Mouse (Mus musculus) embryonic facial prominence, embryonic 15.5 days (tissue): Measurements from ENCODE around the gene Azin2. TPM values are rescaled to one million over a fixed set of nuclear protein-coding genes. Genes with fewer than 3 reads are reported as not detected.
A peak's percentile ranks its signal among the peaks of the same experiment; 100 is the strongest.

ENCODE experiments used
- ATAC-seq: fragments of 200-750 bp; cut with Nextera tagmentation; 2 replicates; pipeline ENCODE4 v1.8.0; 2017; ENCODE audit warnings: low read depth, moderate TSS enrichment; ENCODE audit not compliant: insufficient number of reproducible peaks, low FRiP score, low TSS enrichment
- H3K27ac ChIP-seq: fragments of 300-500 bp; sonication (generic); replicated peaks from 2 replicates; pipeline ENCODE4 v1.5.1; 2015; ENCODE audit warnings: mild to moderate bottlenecking, inconsistent platforms
- H3K27me3 ChIP-seq: fragments of 300-500 bp; sonication (generic); 2 replicates; pipeline ENCODE4 v1.6.1; 2015; ENCODE audit warnings: inconsistent platforms
- H3K36me3 ChIP-seq: fragments of 300-500 bp; sonication (generic); 2 replicates; pipeline ENCODE4 v1.6.1; 2015; ENCODE audit warnings: mild to moderate bottlenecking, inconsistent platforms
- H3K4me1 ChIP-seq: fragments of 300-500 bp; sonication (generic); 2 replicates; pipeline ENCODE4 v1.6.1; 2015; ENCODE audit warnings: inconsistent platforms
- H3K4me2 ChIP-seq: fragments of 300-500 bp; sonication (generic); replicated peaks from 2 replicates; pipeline ENCODE4 v1.6.1; 2015; ENCODE audit warnings: mild to moderate bottlenecking, inconsistent platforms
- H3K4me3 ChIP-seq: fragments of 300-500 bp; sonication (generic); replicated peaks from 2 replicates; pipeline ENCODE4 v1.5.1; 2015; ENCODE audit warnings: mild to moderate bottlenecking, inconsistent platforms
- H3K9ac ChIP-seq: fragments of 300-500 bp; sonication (generic); 2 replicates; pipeline ENCODE4 v1.6.1; 2015; ENCODE audit warnings: inconsistent platforms
- H3K9me3 ChIP-seq: fragments of 300-500 bp; sonication (generic); replicated peaks from 2 replicates; pipeline ENCODE4 v1.6.1; 2016; ENCODE audit warnings: inconsistent platforms
- WGBS: fragments of 180-500 bp; shearing (Covaris S2); methylation state at CpG from one replicate; pipeline ENCODE4 v1.1.7; 2015; 5-methylcytosine and 5-hydroxymethylcytosine counted together
- polyA plus RNA-seq: library from polyadenylated mRNA; unstranded; fragments of >200 nt; fragmentation: Nextera tagmentation; extraction: Ambion mirVana; gene quantifications from 2 replicates; pipeline ENCODE4 v1.2.1, GENCODE M21; 2015

Azin2 gene
- polyA plus RNA-seq, 1 experiment from 2014 or later, result 32.1 TPM

DNA sequence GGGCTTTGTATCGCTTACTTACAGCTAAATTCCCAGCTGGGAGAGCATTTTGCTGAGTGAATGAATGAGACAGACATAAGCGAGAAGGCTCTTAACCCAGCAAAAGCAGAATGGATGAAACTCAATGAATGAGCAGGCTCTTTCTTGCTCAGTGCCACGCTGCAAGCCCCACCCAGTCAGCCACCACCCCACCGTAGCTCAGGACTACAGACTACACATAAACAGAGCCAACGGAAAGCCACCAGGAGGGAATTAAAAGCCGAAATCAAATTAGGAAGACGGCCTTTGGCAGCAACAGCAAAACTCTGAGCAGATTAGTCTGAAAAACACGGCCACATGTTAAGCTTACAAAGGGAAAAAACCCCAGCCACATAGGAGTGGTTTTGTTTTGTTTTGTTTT, 3.4 kb downstream of the Azin2 start:
- 27% methylated on average over 8 of the region's 8 CpGs for WGBS
- no peaks in the 10 kb centered on the region for H3K9me3 ChIP-seq
- ATAC-seq, result no peak
- H3K27ac ChIP-seq, result peak overlapping the region; percentile 35; the same call in 1 of the 2 replicates
- H3K4me3 ChIP-seq, result no peak overlapping the region
- no peak overlapping the region for H3K4me2 ChIP-seq
- H3K36me3 ChIP-seq, result 0 out of 2 replicates have a peak, but pooled peaks cover 5% of the 10 kb centered on the region
- H3K9ac ChIP-seq, result no peak overlapping the region
- H3K4me1 ChIP-seq, result peaks cover 55% of the 10 kb centered on the region
- H3K27me3 ChIP-seq, result no peaks in the 10 kb centered on the region

DNA sequence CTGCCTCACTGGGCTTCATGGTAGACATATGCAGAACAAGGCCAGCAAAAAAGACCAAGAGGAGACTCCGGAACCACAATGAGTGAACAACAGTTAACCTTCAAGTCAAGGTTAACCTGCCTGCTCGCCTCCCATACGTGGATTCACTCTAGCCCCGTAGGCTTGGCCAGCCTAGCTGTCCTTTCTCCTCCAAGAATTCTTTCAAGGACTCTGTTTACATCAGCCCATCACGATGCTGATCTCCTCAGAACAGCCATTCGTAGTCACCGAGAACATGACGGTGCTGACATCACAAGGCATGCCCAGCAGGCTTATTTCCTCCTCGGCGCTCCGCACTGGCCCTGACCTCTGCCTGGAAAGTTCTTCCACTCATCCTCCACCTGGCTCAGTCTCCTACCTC, 4.1 kb downstream of the Azin2 start:
- Histone ChIP-seq H3K4me3 (no peak overlapping the region), H3K27me3 (no peaks in the 10 kb centered on the region), H3K9me3 (no peaks in the 10 kb centered on the region), H3K36me3 (0 out of 2 replicates have a peak, but pooled peaks cover 5% of the 10 kb centered on the region), H3K4me2 (no peak overlapping the region), H3K4me1 (peaks cover 54% of the 10 kb centered on the region), H3K27ac (peak overlapping the region; percentile 67; the same call in 1 of the 2 replicates), H3K9ac (no peak overlapping the region)
- ATAC-seq, result no peak
- WGBS, result 78% methylated on average over 11 of the region's 11 CpGs

DNA sequence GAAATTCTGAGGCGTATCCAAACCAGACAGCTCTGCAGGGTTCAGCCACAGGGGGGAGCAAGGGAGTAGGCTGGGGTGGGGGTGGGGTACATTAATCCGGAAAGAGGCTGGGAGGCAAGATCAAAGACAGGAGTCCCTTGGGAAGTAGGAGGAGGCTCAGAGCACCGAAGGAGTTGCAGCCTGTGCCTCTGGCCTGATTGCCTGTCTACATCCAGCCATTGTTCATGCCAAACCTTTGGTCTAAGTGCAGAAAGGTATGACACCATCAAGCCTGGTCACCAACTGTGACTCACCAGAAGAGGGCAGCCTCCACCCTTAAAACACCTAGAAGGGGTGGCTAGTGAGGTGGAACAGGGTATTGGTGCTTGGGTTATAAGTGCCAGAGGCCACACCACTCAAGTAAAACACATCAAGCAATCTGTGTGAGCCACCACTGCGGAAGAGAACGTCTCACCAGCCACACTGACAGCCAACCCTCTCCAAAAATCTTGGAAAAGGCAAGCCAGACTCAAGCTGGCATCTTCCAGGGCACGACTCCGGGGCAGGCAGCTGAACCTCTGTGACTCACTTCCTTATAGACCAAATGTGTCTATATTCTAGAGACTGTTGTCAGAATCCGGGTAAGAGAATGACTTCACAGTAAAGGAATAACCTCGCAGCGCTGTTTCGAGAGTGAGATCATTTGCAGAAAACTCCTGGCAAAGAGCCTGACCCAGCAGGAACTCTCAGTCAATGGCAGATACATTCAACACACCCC, 4.9 kb downstream of the Azin2 start:
- H3K9ac ChIP-seq, result no peak overlapping the region
- H3K9me3 ChIP-seq, result no peaks in the 10 kb centered on the region
- no peak overlapping the region for H3K4me2 ChIP-seq
- H3K4me1 ChIP-seq, result peaks cover 47% of the 10 kb centered on the region
- no peak overlapping the region for H3K4me3 ChIP-seq
- peak overlapping the region; percentile 67; the same call in 1 of the 2 replicates for H3K27ac ChIP-seq
- 0 out of 2 replicates have a peak, but pooled peaks have one; percentile 22 for ATAC-seq
- 40% methylated on average over 11 of the region's 11 CpGs for WGBS
- H3K27me3 ChIP-seq, result no peaks in the 10 kb centered on the region
- H3K36me3 ChIP-seq, result 0 out of 2 replicates have a peak, but pooled peaks cover 5% of the 10 kb centered on the region

DNA sequence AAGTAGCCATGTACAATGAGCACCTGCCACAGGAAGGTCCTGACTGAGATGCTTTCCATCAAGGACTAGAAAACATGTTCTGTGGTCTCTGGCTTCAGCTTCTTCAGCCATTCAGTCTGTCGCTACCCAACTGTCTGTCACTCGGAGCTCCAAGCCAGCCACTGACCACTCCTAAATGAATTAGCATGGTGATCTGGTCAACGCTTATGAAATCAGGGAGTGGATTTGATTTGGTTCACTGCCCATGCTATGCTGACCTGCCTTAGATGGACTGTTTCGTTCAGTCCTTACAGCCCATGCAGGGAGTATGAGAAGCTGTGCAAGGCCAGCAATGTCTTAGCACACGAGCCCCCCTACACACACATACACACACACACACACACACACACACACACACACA, 8.4 kb downstream of the Azin2 start:
- no peaks in the 10 kb centered on the region for H3K9me3 ChIP-seq
- H3K4me2 ChIP-seq, result no peak overlapping the region
- no peak overlapping the region for H3K27ac ChIP-seq
- no peak overlapping the region for H3K4me3 ChIP-seq
- no peaks in the 10 kb centered on the region for H3K27me3 ChIP-seq
- H3K9ac ChIP-seq, result no peak overlapping the region
- H3K4me1 ChIP-seq, result peaks cover 34% of the 10 kb centered on the region
- 0 out of 2 replicates have a peak, but pooled peaks cover 5% of the 10 kb centered on the region for H3K36me3 ChIP-seq
- no peak for ATAC-seq
- 95% methylated on average over 5 of the region's 5 CpGs for WGBS

DNA sequence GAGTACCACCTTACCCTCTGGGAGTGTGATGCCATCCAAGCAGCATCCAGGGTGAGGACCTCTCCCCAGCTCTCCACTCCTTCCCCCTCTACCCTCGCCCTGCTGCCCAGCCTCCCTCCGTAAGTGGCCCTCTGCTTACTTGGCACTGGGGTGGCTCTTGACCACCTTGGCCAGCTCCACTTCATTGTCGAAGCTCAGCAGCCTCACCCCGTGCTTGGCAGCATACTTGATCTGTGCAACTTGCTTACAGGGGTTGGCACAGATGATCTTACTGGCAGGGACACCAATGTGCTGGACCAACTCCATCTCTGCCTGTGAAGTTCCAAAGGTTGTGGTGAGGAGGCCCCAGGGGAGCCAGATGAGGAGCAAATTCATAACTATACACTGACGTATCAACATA, 11.8 kb downstream of the Azin2 start:
- H3K9ac ChIP-seq, result no peak overlapping the region
- no peak overlapping the region for H3K27ac ChIP-seq
- H3K9me3 ChIP-seq, result no peaks in the 10 kb centered on the region
- no peak overlapping the region for H3K4me3 ChIP-seq
- no peaks in the 10 kb centered on the region for H3K27me3 ChIP-seq
- 0 out of 2 replicates have a peak, but pooled peaks cover 3% of the 10 kb centered on the region for H3K36me3 ChIP-seq
- H3K4me2 ChIP-seq, result no peak overlapping the region
- H3K4me1 ChIP-seq, result peaks cover 22% of the 10 kb centered on the region
- no peak for ATAC-seq
- WGBS, result 65% methylated on average over 5 of the region's 5 CpGs

GRCm38 (mm10) chr4:128949470-128950005, 12.7 kb downstream of the Azin2 start:
- WGBS, result 32% methylated on average over 15 of the region's 15 CpGs
- ATAC-seq, result no peak

GRCm38 (mm10) chr4:128948137-128948674, 14.0 kb downstream of the Azin2 start:
- H3K27me3 ChIP-seq, result no peaks in the 10 kb centered on the region
- no peak overlapping the region for H3K4me2 ChIP-seq
- H3K9me3 ChIP-seq, result no peaks in the 10 kb centered on the region
- no peak overlapping the region for H3K27ac ChIP-seq
- 0 out of 2 replicates have a peak, but pooled peaks cover 3% of the 10 kb centered on the region for H3K36me3 ChIP-seq
- ATAC-seq, result no peak
- WGBS, result 30% methylated on average over 6 of the region's 6 CpGs
- peaks cover 22% of the 10 kb centered on the region for H3K4me1 ChIP-seq
- H3K4me3 ChIP-seq, result no peak overlapping the region
- no peak overlapping the region for H3K9ac ChIP-seq

More at GRCm38 (mm10) chr4:128949470-128950005, 12.7 kb downstream of the Azin2 start:
- no peak overlapping the region for H3K4me3 ChIP-seq
- no peaks in the 10 kb centered on the region for H3K36me3 ChIP-seq
- H3K9me3 ChIP-seq, result no peaks in the 10 kb centered on the region
- peaks cover 22% of the 10 kb centered on the region for H3K4me1 ChIP-seq
- H3K27ac ChIP-seq, result no peak overlapping the region
- no peak overlapping the region for H3K9ac ChIP-seq
- no peaks in the 10 kb centered on the region for H3K27me3 ChIP-seq
- H3K4me2 ChIP-seq, result no peak overlapping the region

DNA sequence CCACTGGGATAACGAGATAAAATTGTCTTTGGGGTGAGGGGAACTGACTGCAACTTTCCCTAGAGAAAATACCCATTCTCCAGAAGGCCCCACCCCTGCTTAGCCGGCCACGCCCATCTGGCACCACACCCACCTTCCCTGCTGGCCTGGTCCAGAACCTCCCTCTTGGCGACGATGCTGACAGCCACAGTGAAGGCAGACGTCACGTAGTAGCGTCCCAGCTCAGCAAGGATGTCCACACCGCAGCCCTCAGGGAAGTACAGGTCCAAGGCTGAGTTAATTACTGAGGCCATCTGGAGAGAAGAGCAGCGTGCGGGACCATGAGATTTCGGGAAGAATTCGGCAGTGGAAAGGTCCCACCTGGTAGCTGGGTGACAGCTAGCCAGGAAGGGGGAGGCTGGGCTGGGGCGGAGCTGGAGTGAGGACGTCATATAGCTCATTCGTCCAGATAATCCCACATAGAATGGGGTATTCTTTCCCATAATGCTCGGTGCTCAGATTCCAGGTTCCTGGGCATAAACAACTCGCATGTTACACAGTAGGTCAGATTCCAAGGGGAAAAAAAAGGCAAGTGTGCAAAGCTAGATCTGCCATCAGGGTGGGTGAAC, 14.8 kb downstream of the Azin2 start:
- Histone ChIP-seq H3K9me3 (no peaks in the 10 kb centered on the region), H3K27me3 (no peaks in the 10 kb centered on the region), H3K36me3 (0 out of 2 replicates have a peak, but pooled peaks cover 3% of the 10 kb centered on the region), H3K27ac (no peak overlapping the region), H3K4me1 (peaks cover 22% of the 10 kb centered on the region), H3K4me2 (peak overlapping the region; percentile 15; the same call in 1 of the 2 replicates), H3K4me3 (no peak overlapping the region), H3K9ac (no peak overlapping the region)
- no peak for ATAC-seq
- WGBS, result 17% methylated on average over 18 of the region's 18 CpGs

GRCm38 (mm10) chr4:128946736-128947135, 15.5 kb downstream of the Azin2 start:
- H3K9me3 ChIP-seq, result no peaks in the 10 kb centered on the region
- 79% methylated on average over 9 of the region's 9 CpGs for WGBS
- no peak overlapping the region for H3K9ac ChIP-seq
- 0 out of 2 replicates have a peak, but pooled peaks cover 3% of the 10 kb centered on the region for H3K36me3 ChIP-seq
- no peak overlapping the region for H3K4me3 ChIP-seq
- ATAC-seq, result no peak
- peaks cover 22% of the 10 kb centered on the region for H3K4me1 ChIP-seq
- no peak overlapping the region for H3K4me2 ChIP-seq
- no peaks in the 10 kb centered on the region for H3K27me3 ChIP-seq
- no peak overlapping the region for H3K27ac ChIP-seq

DNA sequence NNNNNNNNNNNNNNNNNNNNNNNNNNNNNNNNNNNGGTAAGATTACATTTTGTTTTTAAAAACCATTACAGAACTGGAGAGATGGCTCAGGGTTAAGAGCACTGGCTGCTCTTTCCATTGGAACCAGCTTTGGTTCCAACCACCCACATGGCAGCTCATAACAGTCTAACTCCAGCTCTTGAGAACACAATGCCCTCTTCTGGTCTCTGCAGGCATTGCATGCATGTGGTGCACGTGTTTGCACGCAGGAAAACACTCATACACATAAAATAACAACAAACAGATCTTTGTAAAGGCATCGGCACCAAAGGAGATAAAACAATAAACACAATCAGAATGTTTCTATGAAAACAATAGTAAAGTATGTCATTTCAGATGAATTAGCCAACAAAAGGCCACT, 19.9 kb downstream of the Azin2 start:
- no peak overlapping the region for H3K9ac ChIP-seq
- 0 out of 2 replicates have a peak, but pooled peaks cover 3% of the 10 kb centered on the region for H3K36me3 ChIP-seq
- ATAC-seq, result no peak
- WGBS, result 52% methylated on average over 3 of the region's 3 CpGs
- H3K4me2 ChIP-seq, result no peak overlapping the region
- peaks cover 2% of the 10 kb centered on the region for H3K4me1 ChIP-seq
- no peak overlapping the region for H3K4me3 ChIP-seq
- no peaks in the 10 kb centered on the region for H3K9me3 ChIP-seq
- no peaks in the 10 kb centered on the region for H3K27me3 ChIP-seq
- H3K27ac ChIP-seq, result no peak overlapping the region

GRCm38 (mm10) chr4:128935595-128935994, 26.6 kb downstream of the Azin2 start:
- Histone ChIP-seq H3K27ac (no peak overlapping the region), H3K9me3 (no peaks in the 10 kb centered on the region), H3K4me1 (no peaks in the 10 kb centered on the region), H3K4me2 (no peak overlapping the region), H3K27me3 (no peaks in the 10 kb centered on the region), H3K4me3 (no peak overlapping the region), H3K36me3 (no peaks in the 10 kb centered on the region), H3K9ac (no peak overlapping the region)
- 71% methylated on average over 5 of the region's 5 CpGs for whole genome bisulfite sequencing
- no peak for ATAC-seq
